Mouse (Mus musculus) C2C12 (cell line): ENCODE data around the gene Cnnm3.

Source experiments
- CEBPB ChIP-seq: IDR thresholded peaks from one replicate; pipeline ENCODE4 v1.6.1; 2011; ENCODE audit warnings: low read depth, mild to moderate bottlenecking, control low read depth, moderate library complexity
- CTCF ChIP-seq: IDR thresholded peaks from one replicate; pipeline ENCODE4 v1.5.1; 2011; ENCODE audit not compliant: control insufficient read depth, insufficient read depth, insufficient read length
- USF1 ChIP-seq: IDR thresholded peaks from one replicate; pipeline ENCODE4 v1.6.1; 2011; ENCODE audit warnings: low read depth, mild to moderate bottlenecking, control low read depth, moderate library complexity

DNA sequence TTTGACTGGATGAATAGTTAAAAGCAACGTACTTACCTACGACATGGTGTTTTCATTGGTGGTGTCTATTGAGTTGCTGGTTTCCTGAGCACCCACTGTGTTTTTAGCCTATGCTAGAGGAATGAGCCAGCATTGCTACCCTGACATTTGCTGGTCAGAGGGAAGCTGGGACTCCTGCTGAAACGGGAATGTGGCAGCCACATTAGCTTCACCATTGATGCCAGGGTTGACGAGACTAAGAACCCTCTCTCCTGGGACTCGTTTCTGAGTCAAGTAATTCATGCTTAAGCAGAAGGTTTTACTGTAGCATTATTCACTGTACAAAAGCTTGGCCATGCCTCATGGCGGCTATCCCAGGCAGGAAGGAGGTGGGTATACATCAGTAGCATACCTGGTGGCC is 22.0 kb upstream of the Cnnm3 start:
- no peak for TF ChIP-seq CTCF
- no peak for TF ChIP-seq USF1
- TF ChIP-seq CEBPB: no peak
